Mouse (Mus musculus) intestine, embryonic 15.5 days (tissue): ENCODE data around the gene Themis3. TPM values are rescaled to one million over a fixed set of nuclear protein-coding genes. Genes with fewer than 3 reads are reported as not detected.

Source experiments
- ATAC-seq: fragments of 200-750 bp; cut with Nextera tagmentation; 2 replicates; pipeline ENCODE4 v1.8.0; 2017; ENCODE audit warnings: moderate TSS enrichment, moderate library complexity
- H3K27ac ChIP-seq: fragments of 300-500 bp; sonication (generic); 2 replicates; pipeline ENCODE4 v1.5.1; 2015; ENCODE audit warnings: mild to moderate bottlenecking, inconsistent platforms
- H3K27me3 ChIP-seq: fragments of 300-500 bp; sonication (generic); replicated peaks from 2 replicates; pipeline ENCODE4 v1.6.1; 2015; ENCODE audit warnings: inconsistent platforms
- H3K36me3 ChIP-seq: fragments of 300-500 bp; sonication (generic); 2 replicates; pipeline ENCODE4 v1.6.1; 2015; ENCODE audit warnings: inconsistent platforms
- H3K4me1 ChIP-seq: fragments of 300-500 bp; sonication (generic); replicated peaks from 2 replicates; pipeline ENCODE4 v1.6.1; 2015; ENCODE audit warnings: inconsistent platforms
- H3K4me2 ChIP-seq: fragments of 300-500 bp; sonication (generic); replicated peaks from 2 replicates; pipeline ENCODE4 v1.6.1; 2015; ENCODE audit warnings: mild to moderate bottlenecking, inconsistent platforms
- H3K4me3 ChIP-seq: fragments of 300-500 bp; sonication (generic); replicated peaks from 2 replicates; pipeline ENCODE4 v1.5.1; 2015; ENCODE audit warnings: inconsistent platforms
- H3K9ac ChIP-seq: fragments of 300-500 bp; sonication (generic); 2 replicates; pipeline ENCODE4 v1.6.1; 2015; ENCODE audit warnings: inconsistent platforms
- H3K9me3 ChIP-seq: fragments of 300-500 bp; sonication (generic); 2 replicates; pipeline ENCODE4 v1.6.1; 2016; ENCODE audit warnings: inconsistent platforms
- WGBS: fragments of 180-500 bp; shearing (Covaris S2); methylation state at CpG from one replicate; pipeline ENCODE4 v1.1.7; 2015; 5-methylcytosine and 5-hydroxymethylcytosine counted together
- polyA plus RNA-seq: library from polyadenylated mRNA; unstranded; fragments of >200 nt; fragmentation: Nextera tagmentation; extraction: Ambion mirVana; gene quantifications from 2 replicates; pipeline ENCODE4 v1.2.1, GENCODE M21; 2015

Gene Themis3
- polyA plus RNA-seq, 1 experiment from 2014 or later, result 1.7 TPM

DNA sequence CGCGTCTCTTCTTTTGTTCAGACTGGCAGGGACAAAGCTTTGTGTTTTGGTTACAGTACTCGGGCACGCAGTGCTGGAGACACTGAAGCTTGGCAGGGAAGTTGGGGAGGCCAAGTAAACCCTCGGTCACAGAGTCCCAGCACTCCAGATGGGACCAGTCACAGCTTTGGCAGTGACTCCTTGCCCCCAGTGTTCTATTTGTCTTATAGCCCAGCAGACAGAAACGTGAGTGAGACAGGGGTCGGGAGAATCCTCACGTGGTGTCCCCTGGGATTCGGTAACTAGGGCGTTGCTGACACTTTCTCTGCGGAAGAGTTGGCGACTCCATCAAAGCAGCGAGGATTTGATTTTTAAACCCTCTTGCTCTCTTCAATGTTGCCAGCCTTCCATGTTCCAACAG is 8.3 kb downstream of the Themis3 start:
- Histone ChIP-seq H3K9ac (no peak overlapping the region), H3K36me3 (no peaks in the 10 kb centered on the region), H3K27me3 (no peaks in the 10 kb centered on the region), H3K27ac (no peak overlapping the region), H3K9me3 (no peaks in the 10 kb centered on the region), H3K4me2 (no peak overlapping the region), H3K4me3 (no peak overlapping the region), H3K4me1 (no peaks in the 10 kb centered on the region)
- no peak for ATAC-seq
- 81% methylated on average over 13 of the region's 13 CpGs for WGBS

DNA sequence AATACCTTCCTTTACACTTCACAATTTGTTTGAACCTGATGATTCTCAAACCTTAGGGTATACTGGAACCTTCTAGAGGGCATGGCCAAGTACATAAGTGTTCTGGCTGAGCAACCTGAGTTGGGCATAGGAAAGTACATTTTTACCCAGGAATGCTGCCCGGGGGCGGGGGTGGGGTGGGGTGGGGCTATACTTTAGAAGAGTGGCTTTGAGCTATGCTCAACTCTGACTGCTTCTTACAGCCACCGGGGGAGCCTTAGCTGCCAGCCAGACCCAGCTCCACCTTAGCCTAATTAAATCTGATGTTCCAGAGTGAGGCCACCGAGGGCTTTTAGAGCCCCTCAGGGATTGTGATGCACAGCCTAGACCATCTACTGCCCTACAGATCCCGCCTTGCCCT is 13.4 kb downstream of the Themis3 start:
- WGBS, result 72% methylated on average over 5 of the region's 5 CpGs

DNA sequence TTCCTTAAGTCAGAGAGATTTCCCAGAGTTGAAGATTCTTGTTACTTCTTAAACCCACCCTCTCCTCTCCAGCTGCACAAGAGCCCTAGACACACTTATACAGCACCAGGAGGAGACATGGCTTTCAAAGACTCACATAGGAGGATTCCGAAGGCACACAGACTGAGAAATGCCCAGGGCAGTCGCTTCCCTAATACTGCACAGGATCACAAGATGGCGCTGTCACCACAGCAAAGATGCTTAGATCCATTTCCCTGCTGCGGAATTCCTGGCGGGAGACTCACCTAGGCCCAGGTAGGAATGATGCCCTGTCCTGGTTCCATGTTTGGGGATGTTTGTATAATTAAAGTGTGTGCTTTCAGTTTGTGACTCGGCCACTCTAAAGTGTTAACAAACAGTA is 16.4 kb downstream of the Themis3 start:
- Histone ChIP-seq H3K36me3 (no peaks in the 10 kb centered on the region), H3K9ac (no peak overlapping the region), H3K27me3 (no peaks in the 10 kb centered on the region), H3K4me1 (no peaks in the 10 kb centered on the region), H3K4me2 (no peak overlapping the region), H3K9me3 (no peaks in the 10 kb centered on the region), H3K4me3 (no peak overlapping the region), H3K27ac (no peak overlapping the region)
- peak; percentile 55; the same call in 1 of the 2 replicates for ATAC-seq
- 17% methylated on average over 6 of the region's 6 CpGs for WGBS

More for the DNA sequence above, 13.4 kb downstream of the Themis3 start:
- no peak overlapping the region for H3K27ac ChIP-seq
- no peak overlapping the region for H3K9ac ChIP-seq
- H3K9me3 ChIP-seq, result no peaks in the 10 kb centered on the region
- no peak for ATAC-seq
- no peaks in the 10 kb centered on the region for H3K36me3 ChIP-seq
- H3K4me3 ChIP-seq, result no peak overlapping the region
- no peaks in the 10 kb centered on the region for H3K4me1 ChIP-seq
- no peaks in the 10 kb centered on the region for H3K27me3 ChIP-seq
- no peak overlapping the region for H3K4me2 ChIP-seq

DNA sequence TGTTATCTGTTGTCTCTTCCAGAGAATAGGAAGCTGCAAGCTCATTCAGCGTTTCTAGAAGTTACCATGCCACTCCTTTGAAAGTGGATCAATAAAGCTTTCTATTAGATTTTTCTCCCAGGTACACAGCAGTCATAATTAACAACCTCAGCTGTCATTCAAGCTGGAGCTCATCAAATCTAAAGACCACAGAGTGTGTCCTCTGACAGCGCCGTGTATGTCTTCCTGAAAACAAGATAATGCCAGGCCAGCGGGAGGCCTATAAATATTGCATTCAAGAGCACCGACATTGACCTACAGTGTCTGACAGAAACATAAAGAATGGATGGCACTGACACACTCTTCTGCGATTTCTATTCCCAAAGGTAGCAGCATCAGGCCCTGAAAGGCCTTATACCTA is 16.9 kb downstream of the Themis3 start:
- no peaks in the 10 kb centered on the region for H3K36me3 ChIP-seq
- H3K27ac ChIP-seq, result no peak overlapping the region
- H3K9me3 ChIP-seq, result no peaks in the 10 kb centered on the region
- WGBS, result 80% methylated on average over 6 of the region's 6 CpGs
- H3K27me3 ChIP-seq, result no peaks in the 10 kb centered on the region
- ATAC-seq, result no peak
- H3K4me3 ChIP-seq, result no peak overlapping the region
- H3K4me2 ChIP-seq, result no peak overlapping the region
- no peaks in the 10 kb centered on the region for H3K4me1 ChIP-seq
- H3K9ac ChIP-seq, result no peak overlapping the region

DNA sequence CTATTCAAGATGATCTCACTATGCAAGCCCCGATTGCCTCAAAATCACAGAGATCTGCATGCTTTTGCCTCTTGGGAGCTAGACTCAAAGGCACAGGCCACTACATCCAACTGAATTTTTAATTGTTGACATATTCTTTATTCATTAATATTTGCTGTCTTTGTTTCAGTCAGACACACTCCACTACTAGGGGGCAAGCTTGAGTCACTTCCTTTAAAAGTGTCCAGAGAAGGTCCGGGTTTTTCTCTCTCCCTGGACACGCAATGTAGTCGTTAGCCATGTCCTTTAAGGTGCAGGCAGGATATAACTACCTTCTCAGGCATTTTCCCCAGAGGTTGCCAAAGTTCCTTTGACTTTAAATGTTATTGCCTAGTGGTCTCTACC is 21.8 kb downstream of the Themis3 start:
- no peak for ATAC-seq
- WGBS, result 75% methylated on average over 4 of the region's 4 CpGs
- H3K4me1 ChIP-seq, result no peaks in the 10 kb centered on the region

DNA sequence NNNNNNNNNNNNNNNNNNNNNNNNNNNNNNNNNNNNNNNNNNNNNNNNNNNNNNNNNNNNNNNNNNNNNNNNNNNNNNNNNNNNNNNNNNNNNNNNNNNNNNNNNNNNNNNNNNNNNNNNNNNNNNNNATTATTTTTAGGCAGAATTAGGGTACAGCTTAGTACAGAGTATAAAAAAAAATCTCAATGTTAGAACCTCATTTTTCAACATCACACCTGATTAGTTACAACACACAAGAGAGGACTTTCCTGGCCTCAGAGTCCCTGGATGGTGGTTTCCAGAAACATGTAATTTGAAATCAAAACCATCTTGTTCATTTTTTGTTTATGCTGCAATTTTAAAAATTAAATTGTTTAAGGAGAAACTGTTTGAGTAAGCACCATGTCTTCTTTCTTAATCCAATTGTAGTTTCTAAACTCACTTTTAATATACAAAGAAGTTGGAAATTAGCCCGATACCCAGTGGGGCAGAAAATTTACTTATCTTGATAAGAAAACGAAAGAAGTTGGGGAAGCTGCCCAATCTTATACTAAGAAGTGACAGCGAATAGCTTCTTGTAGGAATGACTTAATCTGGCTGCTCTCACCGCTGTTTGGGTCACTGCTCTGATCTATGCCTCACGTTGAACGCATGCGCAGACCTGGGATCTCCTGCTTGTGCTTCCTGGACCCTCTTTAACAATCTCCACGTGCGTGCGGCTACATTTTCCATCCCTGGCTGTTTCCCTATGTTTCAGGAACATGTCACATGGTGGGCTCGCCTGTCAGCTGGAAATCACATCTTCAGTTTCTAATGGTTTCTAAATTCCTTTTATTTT is 22.4 kb downstream of the Themis3 start:
- no peak overlapping the region for H3K9ac ChIP-seq
- no peaks in the 10 kb centered on the region for H3K4me1 ChIP-seq
- WGBS, result 75% methylated on average over 11 of the region's 11 CpGs
- H3K27me3 ChIP-seq, result no peaks in the 10 kb centered on the region
- ATAC-seq, result no peak
- no peak overlapping the region for H3K4me3 ChIP-seq
- no peaks in the 10 kb centered on the region for H3K9me3 ChIP-seq
- H3K27ac ChIP-seq, result no peak overlapping the region
- no peaks in the 10 kb centered on the region for H3K36me3 ChIP-seq
- H3K4me2 ChIP-seq, result no peak overlapping the region

More for the DNA sequence above, 21.8 kb downstream of the Themis3 start:
- Histone ChIP-seq H3K9ac (no peak overlapping the region), H3K27me3 (no peaks in the 10 kb centered on the region), H3K9me3 (no peaks in the 10 kb centered on the region), H3K4me2 (no peak overlapping the region), H3K36me3 (no peaks in the 10 kb centered on the region), H3K27ac (no peak overlapping the region), H3K4me3 (no peak overlapping the region)

DNA sequence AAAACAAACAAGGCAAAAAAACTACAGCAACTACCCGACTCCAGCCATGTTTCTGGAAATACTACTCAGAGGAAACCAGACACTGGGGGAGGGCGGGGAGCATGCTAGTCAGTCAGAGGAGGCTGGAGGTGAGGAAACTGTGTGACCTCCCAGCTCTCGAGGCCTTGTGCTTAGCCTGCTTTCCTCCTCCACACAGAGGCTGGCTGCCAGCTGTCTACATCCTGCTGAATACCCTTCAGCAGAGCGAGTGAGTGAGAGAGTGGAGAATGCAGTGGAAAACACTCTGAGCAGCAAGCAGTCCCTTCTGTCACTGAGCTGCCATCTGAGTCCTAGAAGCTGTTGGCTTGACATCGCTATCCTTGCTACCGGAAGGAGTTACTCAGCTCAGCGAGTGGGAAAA is 30.2 kb downstream of the Themis3 start:
- Histone ChIP-seq H3K9me3 (no peaks in the 10 kb centered on the region), H3K4me1 (no peaks in the 10 kb centered on the region), H3K4me3 (no peak overlapping the region), H3K27me3 (no peaks in the 10 kb centered on the region), H3K4me2 (no peak overlapping the region), H3K27ac (no peak overlapping the region), H3K36me3 (no peaks in the 10 kb centered on the region), H3K9ac (no peak overlapping the region)
- ATAC-seq, result no peak
- WGBS, result 54% methylated on average over 7 of the region's 7 CpGs

DNA sequence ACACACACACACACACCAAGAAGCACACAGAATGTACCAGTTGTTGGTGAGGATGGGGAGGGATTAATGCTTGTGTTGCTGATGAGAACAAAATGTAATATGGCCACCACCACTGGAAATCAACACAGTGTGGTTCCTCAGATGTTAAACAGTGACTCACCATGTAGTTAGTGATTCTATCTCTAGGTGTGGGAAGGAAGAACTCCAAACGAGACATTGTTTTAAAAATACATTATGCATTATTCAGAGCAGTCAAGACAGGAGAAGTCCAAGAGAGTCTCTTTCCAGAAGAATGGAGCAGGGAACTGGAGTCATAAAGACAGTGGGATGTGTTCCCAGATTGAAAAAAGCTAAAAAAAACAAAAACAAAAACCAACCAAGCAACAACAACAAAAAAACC is 30.9 kb downstream of the Themis3 start:
- H3K9ac ChIP-seq, result no peak overlapping the region
- no peaks in the 10 kb centered on the region for H3K9me3 ChIP-seq
- no peaks in the 10 kb centered on the region for H3K36me3 ChIP-seq
- H3K27ac ChIP-seq, result no peak overlapping the region
- 79% methylated on average over 1 of the region's 1 CpGs for WGBS
- H3K4me1 ChIP-seq, result no peaks in the 10 kb centered on the region
- no peaks in the 10 kb centered on the region for H3K27me3 ChIP-seq
- H3K4me2 ChIP-seq, result no peak overlapping the region
- no peak for ATAC-seq
- H3K4me3 ChIP-seq, result no peak overlapping the region

DNA sequence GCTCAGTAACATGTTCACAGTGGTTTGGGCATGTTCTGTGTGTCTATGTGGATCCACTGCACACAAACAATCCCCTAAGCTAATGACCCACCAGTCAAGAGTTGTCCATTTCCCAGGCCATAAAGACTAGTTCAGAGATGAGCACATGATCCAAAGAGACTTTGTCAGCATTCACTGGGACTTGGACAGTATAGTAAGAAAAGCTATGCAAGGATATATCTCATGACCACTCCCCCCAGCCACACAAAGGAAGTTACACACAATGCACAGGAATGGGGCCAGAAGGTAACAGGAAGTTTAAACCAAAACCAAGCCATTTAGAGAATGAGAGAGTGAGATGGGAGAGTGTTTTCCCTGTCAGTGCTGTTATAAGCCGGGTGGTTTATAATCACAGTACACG is 33.0 kb downstream of the Themis3 start:
- no peak overlapping the region for H3K4me3 ChIP-seq
- H3K4me2 ChIP-seq, result no peak overlapping the region
- H3K9ac ChIP-seq, result no peak overlapping the region
- no peak for ATAC-seq
- no peaks in the 10 kb centered on the region for H3K9me3 ChIP-seq
- H3K27ac ChIP-seq, result no peak overlapping the region
- no peaks in the 10 kb centered on the region for H3K27me3 ChIP-seq
- 37% methylated on average over 2 of the region's 2 CpGs for WGBS
- H3K4me1 ChIP-seq, result no peaks in the 10 kb centered on the region
- no peaks in the 10 kb centered on the region for H3K36me3 ChIP-seq

DNA sequence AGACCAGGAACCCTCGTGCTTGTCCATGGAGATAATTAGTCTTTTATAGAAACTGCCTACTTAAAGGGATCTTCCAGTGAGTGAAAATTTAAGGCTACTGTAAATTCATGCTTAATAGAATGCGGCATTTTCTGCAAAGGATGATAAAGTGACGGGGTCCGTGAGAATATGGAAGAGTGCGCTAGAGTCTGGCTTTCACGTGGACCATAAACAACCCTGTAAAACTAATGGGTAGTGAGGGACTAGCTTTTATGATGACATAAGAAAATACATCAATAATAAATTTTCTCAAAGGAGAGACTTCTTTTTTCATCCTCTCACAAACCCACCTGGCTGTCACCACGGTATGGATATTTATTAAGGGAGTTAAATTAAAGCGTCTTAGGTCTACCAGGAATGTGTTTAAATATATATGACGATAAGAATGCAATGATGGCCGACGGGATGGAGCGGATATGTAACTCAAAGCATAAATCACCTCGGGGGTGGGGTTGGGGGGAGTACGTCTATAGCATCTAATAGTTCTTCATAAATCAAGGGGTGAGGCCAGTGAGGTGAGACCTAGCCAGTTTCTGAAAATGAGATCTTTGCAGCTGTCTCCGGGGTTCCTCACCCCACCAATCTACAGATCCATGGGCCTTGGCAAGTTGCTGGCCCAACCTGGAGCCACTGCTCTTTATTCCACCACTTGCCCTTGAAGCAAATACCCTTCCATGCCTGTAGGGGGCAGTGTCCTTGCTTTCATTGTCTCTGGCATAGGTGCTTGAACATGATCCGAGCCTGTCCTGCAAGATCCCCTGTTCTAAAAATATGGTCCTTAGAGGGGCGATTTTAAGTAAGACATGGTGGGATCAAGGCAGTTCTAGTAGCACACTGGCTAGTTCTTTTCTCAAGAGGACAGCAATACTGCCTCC is 35.8 kb downstream of the Themis3 start:
- Histone ChIP-seq H3K9me3 (no peaks in the 10 kb centered on the region), H3K36me3 (no peaks in the 10 kb centered on the region), H3K27me3 (no peaks in the 10 kb centered on the region), H3K9ac (no peak overlapping the region), H3K4me2 (no peak overlapping the region), H3K4me1 (no peaks in the 10 kb centered on the region), H3K4me3 (no peak overlapping the region), H3K27ac (no peak overlapping the region)
- WGBS, result 80% methylated on average over 17 of the region's 17 CpGs
- ATAC-seq, result no peak

DNA sequence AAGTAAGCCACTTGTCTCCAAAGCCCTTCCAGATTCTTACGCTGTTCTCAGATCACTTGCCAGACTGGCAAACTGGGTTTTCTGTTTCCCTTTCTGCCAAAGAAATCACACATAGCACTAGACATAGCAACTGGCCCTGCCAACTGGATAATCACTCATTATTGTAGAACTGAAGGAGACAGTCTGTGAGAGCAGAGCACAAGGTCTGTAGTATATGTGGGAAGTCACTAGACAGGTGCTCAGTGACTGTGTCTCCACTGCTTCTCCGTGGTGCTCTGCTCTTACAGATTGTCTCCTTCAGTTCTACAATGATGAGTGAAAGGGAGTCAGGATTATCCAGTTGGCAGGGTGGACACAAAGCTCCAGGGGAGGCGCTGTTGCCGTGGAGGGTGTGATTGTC is 41.7 kb downstream of the Themis3 start:
- Histone ChIP-seq H3K4me3 (no peak overlapping the region), H3K9ac (no peak overlapping the region), H3K36me3 (no peaks in the 10 kb centered on the region), H3K27ac (no peak overlapping the region), H3K9me3 (no peaks in the 10 kb centered on the region), H3K27me3 (no peaks in the 10 kb centered on the region), H3K4me1 (no peaks in the 10 kb centered on the region), H3K4me2 (no peak overlapping the region)
- no peak for ATAC-seq
- WGBS, result 85% methylated on average over 4 of the region's 4 CpGs

DNA sequence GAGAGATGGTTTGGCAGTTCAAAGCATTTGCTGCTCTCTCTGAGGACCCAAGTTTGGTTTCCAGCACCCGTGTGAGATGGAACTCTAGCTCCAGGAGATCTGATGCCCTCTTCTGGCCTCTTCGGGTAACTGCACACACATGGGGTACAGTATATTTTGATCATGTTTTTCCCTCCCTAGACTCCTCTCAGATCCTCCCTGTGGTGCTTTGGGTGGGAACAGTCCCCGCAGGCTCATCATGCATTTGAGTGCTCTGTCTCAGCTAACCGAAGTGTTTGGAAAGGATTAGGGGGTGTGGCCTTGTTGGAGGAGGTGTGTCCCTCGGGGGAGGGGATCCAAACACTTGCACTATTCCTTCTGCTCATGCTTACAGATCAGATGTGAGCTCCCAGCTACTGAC is 43.9 kb downstream of the Themis3 start:
- no peak for ATAC-seq
- 90% methylated on average over 5 of the region's 5 CpGs for WGBS
- H3K4me1 ChIP-seq, result no peaks in the 10 kb centered on the region
- H3K27ac ChIP-seq, result no peak overlapping the region
- H3K36me3 ChIP-seq, result no peaks in the 10 kb centered on the region
- no peak overlapping the region for H3K9ac ChIP-seq
- no peaks in the 10 kb centered on the region for H3K9me3 ChIP-seq
- H3K4me2 ChIP-seq, result no peak overlapping the region
- H3K4me3 ChIP-seq, result no peak overlapping the region
- no peaks in the 10 kb centered on the region for H3K27me3 ChIP-seq
